Mouse (Mus musculus) gastrocnemius, postnatal 14 days (tissue): Measurements from ENCODE around the gene Adamts15. TPM values are rescaled to one million over a fixed set of nuclear protein-coding genes. Genes with fewer than 3 reads are reported as not detected.

ENCODE experiments used
- DNase-seq: peaks from one replicate; pipeline ENCODE4 v3.0.0; 2021; ENCODE audit warnings: mixed read lengths
- intact Hi-C: fragments of 180-260 bp; cut with DNase I; formaldehyde crosslinking; loops from one replicate; pipeline ENCODE4 v1.15.1; 2025; ENCODE audit warnings: low total_unique reads
- total RNA-seq, 2 experiments: library from RNA; stranded (reverse); gene quantifications; 2 replicates each; pipeline ENCODE4 v1.2.3; 2021

Gene Adamts15
- total RNA-seq, 2 experiments from 2014 or later, result 3.9 to 5.8 TPM

DNA sequence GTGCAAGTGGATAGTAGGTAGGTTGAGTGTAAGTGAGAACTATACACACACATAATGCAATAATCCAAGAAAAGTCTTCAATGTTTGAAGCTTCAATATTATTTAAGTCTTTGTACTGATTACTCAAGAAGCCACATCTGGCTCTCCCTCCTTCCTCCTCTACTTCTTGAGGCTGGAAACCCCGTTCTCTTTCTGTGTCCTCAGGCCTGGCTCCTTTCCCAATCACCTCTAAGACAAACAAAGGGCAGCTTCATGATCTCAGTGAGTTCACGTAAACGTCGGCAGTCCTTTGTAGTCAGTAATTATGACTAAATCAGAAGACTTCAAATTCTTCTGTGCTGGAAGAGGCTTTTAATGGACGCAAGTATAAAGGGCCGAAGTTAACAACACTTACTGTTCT lies 12.6 kb upstream of the Adamts15 start:
- no peak for DNase-seq
- intact Hi-C loops, result loop anchor here (2.0 kb wide), 1 partner anchor 452 kb away; no protein-coding TSS in a partner anchor

- intact Hi-C loops, result no loop called here
- DNase-seq, result no peak
Measured at GRCm38 (mm10) chr9:30932346-30932745, 10.1 kb upstream of the Adamts15 start.

DNA sequence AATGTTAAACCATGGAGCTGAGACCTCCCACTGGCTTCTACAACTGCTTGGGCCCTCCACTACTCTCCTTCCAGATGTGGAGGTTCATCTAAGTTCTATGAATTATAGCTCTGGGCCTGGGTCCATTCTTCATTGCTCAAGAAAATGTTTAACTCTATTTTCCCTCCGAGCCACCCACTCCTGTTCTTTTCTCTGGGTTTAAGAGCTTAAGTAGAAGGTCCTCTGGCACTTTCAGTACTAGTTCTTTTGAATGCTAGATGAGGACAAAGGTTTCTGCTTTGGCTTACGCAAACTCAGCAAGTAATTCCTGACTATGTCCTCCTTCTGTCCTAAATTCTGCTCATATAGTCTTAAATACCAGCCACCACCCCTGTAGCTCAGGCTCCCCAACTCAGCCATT lies 6.5 kb upstream of the Adamts15 start:
- intact Hi-C loops, result no loop called here
- DNase-seq, result no peak

DNA sequence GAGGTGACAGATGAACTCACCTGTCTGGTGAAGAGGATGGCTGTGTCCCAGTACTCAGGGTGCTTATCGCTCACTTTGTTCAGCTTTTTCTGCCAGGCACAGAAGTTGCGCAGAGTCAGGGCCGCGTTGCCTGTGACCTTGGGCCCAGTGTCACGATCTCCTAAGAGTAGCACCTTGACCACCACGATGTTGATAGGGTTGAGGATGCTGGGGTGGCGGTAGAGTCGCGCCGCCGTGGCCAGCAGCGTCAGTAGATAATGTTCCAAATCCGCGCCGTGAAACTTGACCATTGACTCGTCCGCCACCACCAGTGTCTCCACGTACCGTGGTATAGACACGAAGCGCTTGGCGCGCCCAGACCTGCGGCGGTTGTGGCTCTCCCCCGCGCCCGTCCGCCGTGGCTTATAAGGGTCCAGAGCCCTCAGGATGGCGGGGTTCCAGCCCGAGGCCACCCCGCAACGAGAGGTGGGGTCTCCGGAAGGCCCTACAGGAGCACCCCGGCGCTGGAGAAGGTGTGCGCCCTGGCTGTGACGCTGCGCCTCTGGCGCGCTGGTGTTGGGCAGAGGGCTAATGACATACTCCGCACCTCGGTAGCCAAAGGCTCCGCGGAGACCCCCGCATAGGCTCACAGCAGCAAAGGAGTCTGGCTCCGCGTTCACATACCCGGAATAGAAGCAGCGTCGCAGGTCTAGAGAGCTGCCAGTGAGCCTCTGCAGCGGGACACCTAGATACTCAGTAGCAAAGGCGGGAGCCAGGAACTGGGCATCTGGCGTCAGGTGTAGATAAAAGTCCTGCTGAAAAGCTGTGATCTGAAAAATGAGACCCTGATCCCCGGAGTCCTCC lies 770 bp downstream of the Adamts15 start:
- intact Hi-C loops, result no loop called here

GRCm38 (mm10) chr9:30920736-30921135 lies 1.5 kb downstream of the Adamts15 start:
- DNase-seq, result peak; percentile 61
- intact Hi-C loops, result no loop called here

More for the DNA sequence above, 770 bp downstream of the Adamts15 start:
- no peak for DNase-seq

- intact Hi-C loops, result no loop called here
- DNase-seq, result peak; percentile 62
Measured at GRCm38 (mm10) chr9:30919686-30920085, 2.6 kb downstream of the Adamts15 start.

DNA sequence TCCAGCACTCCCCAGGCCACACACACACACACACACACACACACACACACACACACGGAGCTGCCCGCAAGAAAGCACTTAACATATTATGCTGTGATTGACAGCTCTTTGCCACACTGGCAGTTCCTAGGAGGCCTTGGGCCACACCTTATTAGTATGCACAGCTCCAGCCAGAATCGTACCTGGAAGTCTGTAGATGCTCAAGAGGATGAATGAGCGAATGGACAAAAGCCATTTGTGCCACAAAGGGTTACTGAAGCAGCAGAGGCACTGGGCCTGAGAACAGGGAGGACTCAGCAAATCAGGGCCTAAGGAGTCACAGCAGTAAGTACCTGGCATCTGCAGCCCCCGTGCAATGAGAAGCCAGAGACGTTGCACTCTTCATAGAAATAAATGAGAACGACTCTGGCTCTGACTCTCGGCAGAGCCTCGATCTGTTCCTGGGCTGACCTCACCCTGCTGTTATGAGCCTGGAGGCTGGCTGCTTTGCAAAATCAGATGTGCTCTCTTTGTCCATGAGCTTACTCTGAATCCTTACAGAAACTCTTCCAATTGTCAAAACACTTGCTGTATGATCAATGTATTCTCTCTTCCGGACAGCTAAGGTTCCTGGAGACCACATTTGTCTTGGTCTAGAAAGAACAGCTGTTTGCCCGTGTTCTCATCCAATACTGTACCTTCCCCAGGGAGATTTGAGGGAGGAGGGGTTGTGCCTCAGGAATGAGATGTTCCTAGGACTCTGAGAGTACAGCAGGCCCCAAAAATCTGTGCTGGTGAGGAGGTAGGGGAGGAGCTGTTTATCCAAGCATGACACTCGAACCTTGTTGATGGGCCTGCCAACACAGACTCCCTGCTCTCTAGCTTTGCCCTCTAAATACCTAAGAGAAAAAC lies 3.5 kb downstream of the Adamts15 start:
- intact Hi-C loops, result no loop called here
- DNase-seq, result peak; percentile 37

GRCm38 (mm10) chr9:30916266-30916968 lies 5.8 kb downstream of the Adamts15 start:
- intact Hi-C loops, result no loop called here
- peak; percentile 31 for DNase-seq

DNA sequence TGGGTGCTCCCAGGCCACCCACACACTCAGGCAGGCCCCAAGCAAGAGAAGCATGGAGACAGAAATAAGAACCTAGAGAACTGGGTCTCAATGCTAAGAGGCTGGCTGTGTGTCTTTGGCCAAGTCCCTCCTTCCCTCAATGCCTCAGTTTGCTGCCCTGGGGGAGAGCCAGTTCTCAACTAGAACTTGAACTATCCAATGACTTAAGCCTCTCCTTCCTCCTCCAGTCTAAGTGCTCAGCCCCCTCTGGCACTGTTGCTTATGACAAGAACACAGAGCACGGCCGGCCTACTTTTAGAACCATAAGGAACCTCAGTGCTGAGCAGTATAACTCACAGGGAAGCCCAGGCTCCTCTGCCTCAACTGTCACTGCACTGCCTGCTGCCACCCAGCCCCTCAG lies 8.0 kb downstream of the Adamts15 start:
- DNase-seq, result peak; percentile 19
- intact Hi-C loops, result no loop called here

DNA sequence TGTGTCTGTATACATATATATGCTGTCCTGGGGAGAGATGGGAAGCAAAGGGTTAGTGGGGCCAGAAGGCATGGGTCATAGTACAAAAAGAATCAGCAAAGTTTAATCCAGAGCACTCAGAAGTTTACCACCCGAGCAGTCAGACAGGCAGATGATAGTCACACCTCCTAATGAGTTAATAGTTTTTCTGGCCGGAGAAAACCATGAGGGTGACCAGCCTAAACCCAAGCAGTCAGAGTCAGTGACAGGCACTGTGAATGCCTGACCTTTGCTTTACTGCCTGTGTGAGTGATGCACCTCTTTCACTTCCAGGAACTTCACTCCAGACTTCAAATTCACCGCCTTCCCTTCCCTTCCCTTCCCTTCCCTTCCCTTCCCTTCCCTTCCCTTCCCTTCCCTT lies 8.8 kb downstream of the Adamts15 start:
- intact Hi-C loops, result no loop called here
- no peak for DNase-seq

DNA sequence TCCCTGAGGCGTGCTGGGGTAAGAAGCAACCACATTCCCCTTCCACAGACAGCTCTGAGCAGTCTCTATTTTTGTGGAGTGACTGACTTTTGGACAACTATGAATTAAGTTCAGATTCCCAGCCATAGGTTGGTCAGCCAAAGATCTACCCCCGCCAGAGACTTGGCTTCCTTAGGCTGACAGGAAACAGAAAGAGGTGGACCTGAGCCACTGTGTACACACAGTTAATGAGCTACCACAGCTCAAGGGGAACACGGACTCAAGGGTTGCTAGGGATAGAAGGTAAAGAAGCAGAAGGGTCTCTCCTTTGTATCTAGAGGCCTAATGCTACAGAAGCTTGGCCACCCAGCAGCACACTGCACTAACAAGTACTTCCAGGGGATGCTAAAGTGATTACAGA lies 10.1 kb downstream of the Adamts15 start:
- no peak for DNase-seq
- intact Hi-C loops, result no loop called here

DNA sequence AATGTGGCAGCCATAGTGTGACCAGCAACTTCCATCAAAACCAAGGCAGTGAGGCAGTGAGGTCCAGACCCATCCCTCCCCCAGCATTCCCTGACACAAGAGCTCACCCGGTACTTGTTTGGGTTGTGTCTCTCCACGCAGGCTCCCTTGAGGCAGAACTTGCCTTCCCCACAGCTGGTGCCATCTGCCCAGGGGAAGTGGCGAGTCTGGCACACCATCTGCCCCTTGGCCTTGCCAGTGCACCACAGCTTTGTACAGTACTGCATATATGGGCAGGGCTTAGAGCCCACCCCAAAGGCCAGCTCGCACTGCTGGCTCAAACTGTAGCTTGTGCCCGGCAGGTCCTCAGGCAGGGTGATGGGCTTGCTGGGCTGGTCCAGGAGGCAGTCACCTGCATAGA lies 11.8 kb downstream of the Adamts15 start:
- intact Hi-C loops, result no loop called here
- DNase-seq, result no peak

- intact Hi-C loops, result no loop called here
Measured at GRCm38 (mm10) chr9:30908973-30909372, 13.3 kb downstream of the Adamts15 start.

DNA sequence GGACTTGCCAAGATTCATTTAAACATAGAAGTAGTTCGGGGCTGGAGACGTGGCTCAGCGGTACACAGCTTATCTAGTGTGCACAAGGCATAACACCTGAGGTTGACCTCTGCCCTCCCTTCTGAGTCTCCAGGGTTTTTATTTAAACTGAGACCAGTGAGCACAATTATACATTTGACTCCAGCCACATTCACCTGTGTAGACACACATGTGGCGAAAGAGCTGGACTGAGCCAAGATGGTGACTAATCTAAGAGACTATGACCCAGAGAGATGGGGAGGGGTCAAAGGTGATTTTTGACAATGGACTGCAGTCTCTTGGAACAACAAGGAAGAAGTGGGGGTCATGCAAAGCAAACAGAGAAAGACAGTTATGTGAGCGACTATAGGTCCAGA lies 14.0 kb downstream of the Adamts15 start:
- DNase-seq, result no peak
- intact Hi-C loops, result no loop called here

More at GRCm38 (mm10) chr9:30908973-30909372, 13.3 kb downstream of the Adamts15 start:
- no peak for DNase-seq

DNA sequence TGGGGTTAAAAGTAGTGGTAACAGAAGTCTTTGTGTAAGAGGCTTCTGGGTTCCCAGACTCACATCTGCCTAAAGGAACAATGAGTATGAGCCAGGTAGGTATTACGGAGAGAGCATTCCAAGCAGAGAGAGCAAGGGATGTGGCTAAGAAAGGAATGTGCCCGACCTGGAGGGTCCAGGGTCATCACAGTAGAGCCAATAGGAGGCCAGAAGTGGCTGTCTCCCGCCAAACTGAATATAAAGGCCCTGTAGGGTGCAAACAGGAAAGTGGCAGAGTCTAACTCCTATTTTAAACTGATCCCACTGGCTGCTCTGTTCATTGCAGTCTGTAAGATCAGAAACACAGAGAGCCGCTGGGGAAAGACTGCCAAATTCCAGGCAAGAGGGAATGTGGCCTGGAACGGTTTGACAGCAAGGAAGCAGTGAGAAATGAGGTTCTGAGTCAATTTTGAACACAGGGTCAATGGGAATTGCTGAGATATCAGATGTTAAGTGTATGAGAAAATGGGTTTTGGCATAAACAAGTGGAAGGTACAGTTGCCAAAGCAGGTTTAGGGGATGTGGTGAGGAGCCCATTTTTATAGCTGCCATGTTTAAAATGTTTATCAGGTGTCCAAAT lies 14.5 kb downstream of the Adamts15 start:
- intact Hi-C loops, result no loop called here

DNA sequence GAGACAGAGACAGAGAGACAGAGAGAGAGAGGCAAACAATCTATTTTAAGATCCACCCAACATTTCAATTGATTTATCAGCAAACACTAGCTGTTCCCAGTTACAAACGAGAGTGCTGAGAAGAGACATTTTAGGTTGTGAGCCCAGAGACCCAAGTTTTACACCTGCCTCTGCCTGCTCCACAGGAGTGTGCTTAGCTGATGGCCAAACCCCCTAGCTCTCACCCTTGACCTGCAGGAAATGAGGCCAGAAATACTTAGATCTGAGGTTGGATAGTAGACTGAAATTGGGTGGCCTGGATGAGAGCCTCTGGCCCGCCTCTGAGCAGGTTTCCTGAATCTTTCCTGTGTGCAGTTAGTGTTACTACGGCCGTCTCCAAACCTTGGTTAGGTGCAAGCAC lies 15.8 kb downstream of the Adamts15 start:
- intact Hi-C loops, result no loop called here
- no peak for DNase-seq

More for the DNA sequence above, 14.5 kb downstream of the Adamts15 start:
- DNase-seq, result no peak

GRCm38 (mm10) chr9:30905861-30906260 lies 16.4 kb downstream of the Adamts15 start:
- intact Hi-C loops, result no loop called here

DNA sequence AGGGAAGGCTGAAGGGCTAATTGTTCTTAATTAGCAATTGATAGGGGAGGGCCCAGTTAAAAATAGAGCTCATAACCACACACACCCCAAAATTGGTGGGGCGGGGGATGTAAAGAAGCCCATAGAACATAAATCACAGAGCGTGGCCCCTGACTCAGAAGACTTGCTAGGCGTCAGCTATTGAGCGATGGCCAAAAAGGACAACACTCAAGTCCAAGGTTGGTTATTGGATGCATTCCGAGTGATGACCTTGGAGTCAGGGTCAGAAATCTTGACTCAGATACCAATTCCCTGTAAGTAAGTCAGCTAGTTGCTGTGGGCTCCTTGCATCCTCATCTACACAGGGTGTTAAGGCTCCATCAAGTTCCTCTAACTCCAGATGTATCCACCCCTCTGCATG lies 19.0 kb downstream of the Adamts15 start:
- no peak for DNase-seq
- intact Hi-C loops, result no loop called here

More at GRCm38 (mm10) chr9:30905861-30906260, 16.4 kb downstream of the Adamts15 start:
- no peak for DNase-seq

GRCm38 (mm10) chr9:30902641-30903040 lies 19.6 kb downstream of the Adamts15 start:
- no peak for DNase-seq
- intact Hi-C loops, result no loop called here
